Mouse (Mus musculus) limb, embryonic 12.5 days (tissue): ENCODE measurements around the gene Cldn10. TPM values are rescaled to one million over a fixed set of nuclear protein-coding genes. Genes with fewer than 3 reads are reported as not detected.
A peak's percentile ranks its signal among the peaks of the same experiment; 100 is the strongest.

ENCODE experiments used
- ATAC-seq: fragments of 200-750 bp; cut with Nextera tagmentation; 2 replicates; pipeline ENCODE4 v1.8.0; 2017; ENCODE audit warnings: low read depth, moderate TSS enrichment; ENCODE audit not compliant: insufficient number of reproducible peaks, insufficient read depth, low FRiP score, low TSS enrichment
- H3K27ac ChIP-seq: fragments of 300-500 bp; sonication (generic); 2 replicates; pipeline ENCODE4 v1.5.1; 2016; ENCODE audit warnings: mild to moderate bottlenecking, moderate library complexity
- H3K27me3 ChIP-seq: fragments of 300-500 bp; sonication (generic); 2 replicates; pipeline ENCODE4 v1.6.1; 2016; ENCODE audit warnings: mild to moderate bottlenecking, moderate library complexity
- H3K36me3 ChIP-seq: fragments of 300-500 bp; sonication (generic); 2 replicates; pipeline ENCODE4 v1.6.1; 2016; ENCODE audit warnings: mild to moderate bottlenecking, moderate library complexity
- H3K4me1 ChIP-seq: fragments of 300-500 bp; sonication (generic); replicated peaks from 2 replicates; pipeline ENCODE4 v1.6.1; 2016
- H3K4me2 ChIP-seq: fragments of 300-500 bp; sonication (generic); 2 replicates; pipeline ENCODE4 v1.6.1; 2016; ENCODE audit warnings: mild to moderate bottlenecking, moderate library complexity
- H3K4me3 ChIP-seq: fragments of 300-500 bp; sonication (generic); replicated peaks from 2 replicates; pipeline ENCODE4 v1.5.1; 2016; ENCODE audit warnings: mild to moderate bottlenecking
- H3K9ac ChIP-seq: fragments of 300-500 bp; sonication (generic); replicated peaks from 2 replicates; pipeline ENCODE4 v1.6.1; 2016; ENCODE audit warnings: mild to moderate bottlenecking, moderate library complexity
- H3K9me3 ChIP-seq: fragments of 300-500 bp; sonication (generic); 2 replicates; pipeline ENCODE4 v1.6.1; 2016; ENCODE audit warnings: mild to moderate bottlenecking, moderate library complexity
- WGBS: fragments of 180-500 bp; shearing (Covaris S2); methylation state at CpG from one replicate; pipeline ENCODE4 v1.1.7; 2016; 5-methylcytosine and 5-hydroxymethylcytosine counted together
- polyA plus RNA-seq: library from polyadenylated mRNA; unstranded; fragments of >200 nt; fragmentation: Nextera tagmentation; extraction: Ambion mirVana; gene quantifications from 2 replicates; pipeline ENCODE4 v1.2.1, GENCODE M21; 2016

The Cldn10 gene
- polyA plus RNA-seq, 1 experiment from 2014 or later = 1.2 TPM

GRCm38 (mm10) chr14:118782241-118782640 lies 5.5 kb upstream of the Cldn10 start:
- no peak overlapping the region for H3K27ac ChIP-seq
- H3K4me3 ChIP-seq = no peak overlapping the region
- peaks cover 9% of the 10 kb centered on the region for H3K4me1 ChIP-seq
- no peaks in the 10 kb centered on the region for H3K9me3 ChIP-seq
- no peak overlapping the region for H3K4me2 ChIP-seq
- no peaks in the 10 kb centered on the region for H3K36me3 ChIP-seq
- ATAC-seq = no peak
- no peak overlapping the region for H3K9ac ChIP-seq
- 68% methylated on average over 3 of the region's 3 CpGs for WGBS
- peaks cover 12% of the 10 kb centered on the region; the same call in 1 of the 2 replicates for H3K27me3 ChIP-seq

GRCm38 (mm10) chr14:118783326-118783935 lies 4.3 kb upstream of the Cldn10 start:
- H3K27ac ChIP-seq = no peak overlapping the region
- peaks cover 12% of the 10 kb centered on the region; the same call in 1 of the 2 replicates for H3K27me3 ChIP-seq
- H3K36me3 ChIP-seq = no peaks in the 10 kb centered on the region
- H3K9ac ChIP-seq = no peak overlapping the region
- H3K4me2 ChIP-seq = no peak overlapping the region
- WGBS = 40% methylated on average over 17 of the region's 17 CpGs
- no peak for ATAC-seq
- H3K4me3 ChIP-seq = no peak overlapping the region
- no peaks in the 10 kb centered on the region for H3K9me3 ChIP-seq
- H3K4me1 ChIP-seq = peaks cover 9% of the 10 kb centered on the region

GRCm38 (mm10) chr14:118790217-118790616 lies 2.5 kb downstream of the Cldn10 start:
- Histone ChIP-seq H3K27me3 (no peaks in the 10 kb centered on the region), H3K27ac (no peak overlapping the region), H3K4me3 (no peak overlapping the region), H3K4me1 (no peaks in the 10 kb centered on the region), H3K36me3 (no peaks in the 10 kb centered on the region), H3K9me3 (no peaks in the 10 kb centered on the region), H3K4me2 (no peak overlapping the region), H3K9ac (no peak overlapping the region)
- 78% methylated on average over 4 of the region's 4 CpGs for WGBS
- ATAC-seq = no peak

GRCm38 (mm10) chr14:118792957-118793356 lies 5.2 kb downstream of the Cldn10 start:
- Histone ChIP-seq H3K4me3 (no peak overlapping the region), H3K9me3 (no peaks in the 10 kb centered on the region)

GRCm38 (mm10) chr14:118793416-118793815 lies 5.7 kb downstream of the Cldn10 start:
- Histone ChIP-seq H3K4me1 (peaks cover 5% of the 10 kb centered on the region; the same call in 1 of the 2 replicates), H3K9me3 (no peaks in the 10 kb centered on the region), H3K4me3 (no peak overlapping the region), H3K27ac (no peak overlapping the region), H3K9ac (no peak overlapping the region), H3K4me2 (no peak overlapping the region), H3K27me3 (0 out of 2 replicates have a peak, but pooled peaks cover 7% of the 10 kb centered on the region), H3K36me3 (no peaks in the 10 kb centered on the region)
- WGBS = 87% methylated on average over 6 of the region's 6 CpGs
- no peak for ATAC-seq

More at GRCm38 (mm10) chr14:118792957-118793356, 5.2 kb downstream of the Cldn10 start:
- Histone ChIP-seq H3K27ac (no peak overlapping the region), H3K27me3 (0 out of 2 replicates have a peak, but pooled peaks cover 3% of the 10 kb centered on the region), H3K9ac (no peak overlapping the region), H3K36me3 (no peaks in the 10 kb centered on the region), H3K4me2 (no peak overlapping the region), H3K4me1 (peaks cover 5% of the 10 kb centered on the region; the same call in 1 of the 2 replicates)
- 88% methylated on average over 7 of the region's 7 CpGs for WGBS
- ATAC-seq = no peak

GRCm38 (mm10) chr14:118794196-118794595 lies 6.5 kb downstream of the Cldn10 start:
- no peak overlapping the region for H3K4me3 ChIP-seq
- H3K9ac ChIP-seq = no peak overlapping the region
- no peak overlapping the region for H3K4me2 ChIP-seq
- no peaks in the 10 kb centered on the region for H3K36me3 ChIP-seq
- 60% methylated on average over 1 of the region's 1 CpGs for WGBS
- peaks cover 8% of the 10 kb centered on the region; the same call in 1 of the 2 replicates for H3K27me3 ChIP-seq
- peaks cover 5% of the 10 kb centered on the region; the same call in 1 of the 2 replicates for H3K4me1 ChIP-seq
- no peaks in the 10 kb centered on the region for H3K9me3 ChIP-seq
- ATAC-seq = no peak
- no peak overlapping the region for H3K27ac ChIP-seq

- Histone ChIP-seq H3K27ac (no peak overlapping the region), H3K4me1 (peaks cover 5% of the 10 kb centered on the region; the same call in 1 of the 2 replicates), H3K9me3 (no peaks in the 10 kb centered on the region), H3K9ac (no peak overlapping the region), H3K36me3 (no peaks in the 10 kb centered on the region), H3K4me3 (no peak overlapping the region), H3K4me2 (no peak overlapping the region), H3K27me3 (peaks cover 14% of the 10 kb centered on the region; the same call in 1 of the 2 replicates)
- ATAC-seq = no peak
- whole genome bisulfite sequencing = 96% methylated on average over 2 of the region's 2 CpGs
These were observed 7.2 kb downstream of the Cldn10 start for GRCm38 (mm10) chr14:118794893-118795292.

- H3K9me3 ChIP-seq = no peaks in the 10 kb centered on the region
- H3K9ac ChIP-seq = no peak overlapping the region
- no peaks in the 10 kb centered on the region for H3K36me3 ChIP-seq
- peaks cover 14% of the 10 kb centered on the region; the same call in 1 of the 2 replicates for H3K27me3 ChIP-seq
- no peak overlapping the region for H3K4me3 ChIP-seq
- ATAC-seq = peak; percentile 64
- no peak overlapping the region for H3K27ac ChIP-seq
- WGBS = 60% methylated on average over 10 of the region's 10 CpGs
- peaks cover 5% of the 10 kb centered on the region; the same call in 1 of the 2 replicates for H3K4me1 ChIP-seq
- no peak overlapping the region for H3K4me2 ChIP-seq
These were observed 8.4 kb downstream of the Cldn10 start for GRCm38 (mm10) chr14:118795915-118796693.

GRCm38 (mm10) chr14:118796694-118797058 lies 9.0 kb downstream of the Cldn10 start:
- Histone ChIP-seq H3K4me1 (peaks cover 5% of the 10 kb centered on the region; the same call in 1 of the 2 replicates), H3K27ac (no peak overlapping the region)
- 68% methylated on average over 5 of the region's 5 CpGs for WGBS

GRCm38 (mm10) chr14:118797270-118797669 lies 9.6 kb downstream of the Cldn10 start:
- peaks cover 5% of the 10 kb centered on the region; the same call in 1 of the 2 replicates for H3K4me1 ChIP-seq
- no peaks in the 10 kb centered on the region for H3K36me3 ChIP-seq
- no peaks in the 10 kb centered on the region for H3K9me3 ChIP-seq
- WGBS = 77% methylated on average over 9 of the region's 9 CpGs
- H3K4me2 ChIP-seq = no peak overlapping the region
- H3K4me3 ChIP-seq = no peak overlapping the region
- no peak for ATAC-seq
- peaks cover 14% of the 10 kb centered on the region; the same call in 1 of the 2 replicates for H3K27me3 ChIP-seq
- H3K27ac ChIP-seq = no peak overlapping the region
- H3K9ac ChIP-seq = no peak overlapping the region

More at GRCm38 (mm10) chr14:118796694-118797058, 9.0 kb downstream of the Cldn10 start:
- no peak overlapping the region for H3K9ac ChIP-seq
- no peaks in the 10 kb centered on the region for H3K36me3 ChIP-seq
- H3K27me3 ChIP-seq = peaks cover 14% of the 10 kb centered on the region; the same call in 1 of the 2 replicates
- no peak overlapping the region for H3K4me3 ChIP-seq
- H3K9me3 ChIP-seq = no peaks in the 10 kb centered on the region
- H3K4me2 ChIP-seq = no peak overlapping the region
- ATAC-seq = no peak

GRCm38 (mm10) chr14:118799918-118800317 lies 12.2 kb downstream of the Cldn10 start:
- Histone ChIP-seq H3K4me2 (no peak overlapping the region), H3K27me3 (peaks cover 14% of the 10 kb centered on the region; the same call in 1 of the 2 replicates), H3K4me3 (no peak overlapping the region), H3K36me3 (no peaks in the 10 kb centered on the region), H3K9ac (no peak overlapping the region), H3K27ac (no peak overlapping the region), H3K4me1 (peaks cover 5% of the 10 kb centered on the region; the same call in 1 of the 2 replicates), H3K9me3 (no peaks in the 10 kb centered on the region)
- no peak for ATAC-seq
- WGBS = 57% methylated on average over 9 of the region's 9 CpGs
